Mouse (Mus musculus) ES-Bruce4 (cell line): ENCODE measurements around the gene Acsm5.

Source experiments
- CTCF ChIP-seq: IDR thresholded peaks from one replicate; pipeline ENCODE4 v1.8.1; 2011; ENCODE audit warnings: low read depth, low read length
- POLR2A ChIP-seq: IDR thresholded peaks from one replicate; pipeline ENCODE4 v1.8.1; 2011; ENCODE audit warnings: low read length; ENCODE audit not compliant: insufficient read depth

- no peak for TF ChIP-seq CTCF
- no peak for TF ChIP-seq POLR2A
Observed at GRCm38 (mm10) chr7:119527135-119527534, 7.9 kb downstream of the Acsm5 start.
